Mouse (Mus musculus) left cerebral cortex, adult 2 months (tissue): ENCODE measurements around the gene Celf1. TPM values are rescaled to one million over a fixed set of nuclear protein-coding genes. Genes with fewer than 3 reads are reported as not detected.
A peak's percentile ranks its signal among the peaks of the same experiment; 100 is the strongest.
"Not testable (repeated sequence)": the region's sequence is repeated elsewhere in the genome, so short reads cannot be mapped to it uniquely, and the experiment has no call there.

Experiments used
- DNase-seq, 2 experiments: peaks; one replicate each; pipeline ENCODE4 v3.0.0; 2021 to 2022; ENCODE audit warnings: low spot score in 2 of 2, mixed read lengths in 1 of 2; ENCODE audit errors: extremely low spot score in 1 of 2
- H3K27ac ChIP-seq: fragments of 200-600 bp; 2 replicates; pipeline ENCODE4 v1.8.1; 2022
- H3K4me3 ChIP-seq: fragments of 200-600 bp; 2 replicates; pipeline ENCODE4 v1.8.1; 2022
- CTCF ChIP-seq: fragments of 200-600 bp; IDR thresholded peaks from 2 replicates; pipeline ENCODE4 v1.8.1; 2022; ENCODE audit warnings: antibody characterized with exemption, mild to moderate bottlenecking, moderate library complexity
- intact Hi-C: fragments of 180-260 bp; cut with DNase I; formaldehyde crosslinking; loops from one replicate; pipeline ENCODE4 v1.15.1; 2025
- total RNA-seq, 2 experiments: library from RNA; stranded (reverse); gene quantifications; 2 replicates each; pipeline ENCODE4 v1.2.3; 2021

Celf1 gene
- total RNA-seq, 2 experiments from 2014 or later, result 146 to 149 TPM

DNA sequence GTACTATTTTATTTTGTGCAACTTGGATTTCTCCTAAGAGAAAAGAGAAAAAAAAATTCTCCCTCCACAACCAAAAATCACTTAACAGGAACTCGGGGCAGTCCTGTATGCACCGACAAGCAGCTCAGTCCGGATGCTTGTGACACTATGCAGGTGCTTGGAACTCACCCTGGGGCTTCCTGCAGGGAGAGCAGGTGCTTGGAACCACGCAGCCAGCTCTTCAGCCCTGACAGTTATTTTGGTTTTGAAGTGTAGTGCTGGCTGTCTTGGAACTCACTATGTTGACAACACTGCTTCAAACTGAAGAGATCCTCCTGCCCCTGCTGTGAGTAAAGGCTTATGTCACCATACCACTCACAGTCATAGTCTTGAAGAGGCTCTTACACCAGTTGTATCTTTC, 37.1 kb downstream of the Celf1 start:
- intact Hi-C loops, result no loop called here
- no peak for DNase-seq
- TF ChIP-seq CTCF, result no peak
- H3K27ac ChIP-seq, result 0 out of 2 replicates have a peak overlapping the region, but pooled peaks have one; percentile 38
- no peak overlapping the region for H3K4me3 ChIP-seq

DNA sequence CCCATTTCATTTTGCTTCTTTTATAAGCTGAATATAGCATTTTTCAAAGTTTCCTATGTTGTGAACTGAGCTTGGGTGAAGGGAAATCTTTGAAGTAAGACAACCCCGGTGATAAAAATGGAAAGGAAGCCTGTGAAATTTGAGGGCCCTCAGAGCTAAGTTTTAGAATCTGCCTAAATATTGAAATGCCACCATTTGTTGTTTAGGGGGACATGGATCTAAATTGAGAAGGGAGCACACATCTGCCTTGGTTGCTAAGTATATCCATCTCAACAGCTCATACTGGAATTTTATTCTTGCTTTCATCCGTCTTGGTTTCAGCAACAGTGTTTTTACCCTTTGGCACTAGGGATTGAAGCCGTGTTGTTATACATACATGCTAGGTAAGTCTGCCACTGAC, 45.9 kb downstream of the Celf1 start:
- Histone ChIP-seq H3K4me3 (no peak overlapping the region), H3K27ac (peak overlapping the region; percentile 69)
- TF ChIP-seq CTCF, result no peak
- intact Hi-C loops, result no loop called here
- DNase-seq, result no peak

DNA sequence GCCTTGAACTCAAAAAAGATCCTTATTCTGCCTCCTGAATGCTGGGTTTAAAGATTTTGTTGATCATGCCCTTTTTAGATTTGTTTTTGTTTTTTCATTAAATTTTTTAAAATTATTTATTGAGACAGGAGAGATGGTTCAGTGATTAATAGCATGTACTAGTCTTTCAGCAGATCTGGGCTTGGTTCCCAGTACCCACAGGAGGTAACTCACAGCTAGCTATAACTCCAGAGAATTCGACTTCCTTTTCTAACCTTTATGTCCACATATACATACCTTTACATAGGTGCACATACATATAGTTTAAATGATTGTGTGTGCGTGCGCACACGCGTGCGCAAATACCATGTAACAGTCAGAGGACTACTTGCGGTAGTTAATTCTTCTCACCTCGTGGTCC, 68.4 kb downstream of the Celf1 start:
- DNase-seq, result no peak
- no peak for TF ChIP-seq CTCF
- intact Hi-C loops, result no loop called here
- H3K27ac ChIP-seq, result no peak overlapping the region
- no peak overlapping the region for H3K4me3 ChIP-seq

DNA sequence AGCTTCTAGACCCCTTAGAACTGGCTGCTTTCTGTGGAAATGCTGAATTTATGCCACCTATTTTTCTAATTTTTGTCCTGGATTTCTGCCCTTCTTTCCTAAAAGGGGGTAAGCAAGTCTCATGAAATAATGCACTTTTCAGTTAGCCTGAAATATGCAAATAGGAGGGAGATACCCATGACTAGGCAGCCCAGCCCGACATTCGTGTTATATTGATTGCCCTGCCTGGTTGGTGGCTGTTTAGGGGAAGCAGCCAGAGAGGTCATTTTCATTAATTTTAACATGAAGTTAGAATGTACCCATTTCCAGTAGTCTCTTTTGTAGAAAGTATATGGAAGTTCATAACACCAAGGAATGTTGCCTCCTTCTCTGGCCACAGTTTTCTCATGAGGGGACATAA, 73.7 kb downstream of the Celf1 start:
- H3K4me3 ChIP-seq, result no peak overlapping the region
- intact Hi-C loops, result no loop called here
- no peak for TF ChIP-seq CTCF
- DNase-seq, result no peak
- peak overlapping the region; percentile 52; the same call in 1 of the 2 replicates for H3K27ac ChIP-seq

DNA sequence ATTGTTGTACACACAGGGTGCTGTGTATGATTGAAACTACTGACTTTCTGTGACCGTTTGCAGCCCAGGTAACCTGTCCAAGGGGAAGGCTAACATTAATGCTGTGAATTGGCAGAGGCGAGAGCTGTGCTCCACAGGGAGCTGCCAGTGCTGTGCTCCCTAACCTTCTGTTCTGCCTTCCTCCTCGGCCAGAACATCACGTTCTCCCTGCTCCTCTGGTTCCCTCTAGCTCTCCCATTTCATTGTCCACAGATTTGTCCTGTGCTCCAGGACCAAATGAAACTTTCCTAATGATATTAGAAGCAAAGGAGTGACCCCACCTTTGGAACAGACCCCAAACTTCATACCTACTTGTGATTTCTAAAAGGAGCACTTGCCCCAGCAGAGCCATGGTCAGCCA, 75.2 kb downstream of the Celf1 start:
- intact Hi-C loops, result loop anchor here (5.0 kb wide), 1 partner anchor 73 kb away; the partner anchor contains the start of gene Celf1
- no peak for DNase-seq
- no peak overlapping the region for H3K4me3 ChIP-seq
- H3K27ac ChIP-seq, result peak overlapping the region; percentile 52
- no peak for TF ChIP-seq CTCF

DNA sequence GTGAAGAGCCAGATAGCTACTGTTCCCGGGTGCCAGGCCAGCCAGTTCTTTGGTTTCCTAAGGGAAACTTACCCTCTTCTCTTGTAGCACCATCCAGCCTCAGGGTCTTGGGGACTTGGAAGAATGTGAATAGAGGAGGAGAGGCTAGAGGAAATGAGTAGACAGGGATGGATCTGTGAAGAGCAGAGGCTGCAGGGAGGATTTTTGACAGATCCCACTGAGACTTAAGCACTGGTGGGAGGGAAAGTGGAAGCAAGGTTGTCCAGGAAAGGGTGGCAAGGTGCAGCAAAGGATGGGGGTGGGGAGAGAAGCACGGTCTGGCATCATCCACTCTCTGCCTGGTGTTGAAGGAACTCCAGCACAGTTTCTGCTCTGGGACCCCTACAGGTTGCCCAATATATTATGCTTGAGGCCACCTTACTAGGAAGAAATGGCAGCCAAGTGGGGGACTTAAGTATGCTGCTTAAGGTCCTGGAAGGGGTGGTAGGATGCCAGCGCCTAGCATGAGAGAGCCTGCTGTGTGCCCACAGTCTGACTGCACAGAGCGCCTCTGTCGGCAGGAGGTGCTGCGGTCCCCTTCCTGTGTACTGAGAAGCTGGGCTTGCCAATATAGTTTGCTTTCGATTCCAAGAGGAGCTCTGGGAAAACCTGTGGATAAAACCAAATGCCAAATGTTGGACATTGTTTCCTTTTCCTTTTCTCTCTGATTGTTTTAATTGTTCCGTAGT, 78.0 kb downstream of the Celf1 start:
- H3K27ac ChIP-seq, result peak overlapping the region; percentile 34; the same call in 1 of the 2 replicates
- peak; percentile 55 for TF ChIP-seq CTCF
- intact Hi-C loops, result loop anchor here (5.0 kb wide), 1 partner anchor 76 kb away; the partner anchor contains the start of gene Celf1
- no peak overlapping the region for H3K4me3 ChIP-seq
- no peak for DNase-seq

DNA sequence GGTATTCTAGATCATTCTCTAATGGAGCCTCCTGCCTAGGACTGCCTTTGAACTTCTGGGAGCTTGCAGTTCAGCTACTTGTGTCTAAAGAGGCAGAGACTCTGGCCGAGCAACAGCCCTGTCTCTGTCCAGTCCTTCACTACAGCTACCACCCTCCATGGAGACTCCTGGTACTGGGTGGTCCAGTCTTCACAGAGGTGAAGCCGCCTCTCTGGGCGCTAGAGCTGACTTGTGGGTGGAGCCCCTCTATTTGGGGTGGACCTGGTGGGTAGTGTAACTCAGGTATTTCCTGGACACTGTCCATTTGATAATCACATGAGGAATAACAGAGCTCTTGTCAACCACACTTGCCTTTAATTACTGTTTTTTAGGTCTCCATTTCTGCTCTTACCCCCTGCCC, 79.7 kb downstream of the Celf1 start:
- intact Hi-C loops, result loop anchor here (5.0 kb wide), 1 partner anchor 78 kb away; the partner anchor contains the start of gene Celf1
- DNase-seq, result no peak
- H3K4me3 ChIP-seq, result no peak overlapping the region
- H3K27ac ChIP-seq, result no peak overlapping the region
- no peak for TF ChIP-seq CTCF

DNA sequence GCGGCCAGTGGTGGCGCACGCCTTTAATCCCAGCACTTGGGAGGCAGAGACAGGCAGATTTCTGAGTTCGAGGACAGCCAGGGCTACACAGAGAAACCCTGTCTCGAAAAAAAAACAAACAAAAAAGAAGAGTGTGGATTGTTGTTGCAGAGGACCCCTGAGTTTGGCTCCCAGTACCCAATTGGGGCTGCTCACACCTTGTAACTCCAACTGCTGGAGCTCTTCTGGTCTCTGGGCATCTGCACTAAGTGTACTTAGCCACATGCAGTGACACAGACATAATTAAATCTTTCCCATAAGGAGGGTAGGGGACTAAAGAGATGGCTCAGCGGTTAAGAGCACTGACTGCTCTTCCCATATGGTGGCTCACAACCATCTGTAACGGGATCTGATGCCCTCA, 82.1 kb downstream of the Celf1 start:
- H3K27ac ChIP-seq, intact Hi-C loops, H3K4me3 ChIP-seq, DNase-seq: not testable (repeated sequence)

DNA sequence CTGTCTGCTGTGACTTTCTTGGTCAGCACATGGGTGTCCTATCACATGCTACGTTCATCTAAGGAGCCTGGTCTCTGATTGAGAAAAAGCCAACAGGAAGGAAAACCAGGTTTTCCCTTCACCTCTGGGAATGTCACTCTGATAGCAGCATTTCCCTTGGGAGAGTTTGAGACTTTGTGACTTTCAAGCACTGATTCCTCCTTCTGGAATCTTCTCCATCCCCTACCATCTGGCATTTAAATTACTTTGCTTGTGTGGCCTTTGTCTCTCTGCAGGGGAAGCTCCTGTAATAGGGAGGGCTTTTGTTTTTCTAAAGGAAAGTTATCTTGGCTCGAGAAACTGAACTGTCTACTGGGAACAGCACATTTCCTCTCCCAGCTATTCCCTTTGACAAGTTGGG, 82.9 kb downstream of the Celf1 start:
- Histone ChIP-seq H3K27ac (peak overlapping the region; percentile 37; the same call in 1 of the 2 replicates), H3K4me3 (no peak overlapping the region)
- intact Hi-C loops, result no loop called here
- no peak for DNase-seq
- TF ChIP-seq CTCF, result no peak

DNA sequence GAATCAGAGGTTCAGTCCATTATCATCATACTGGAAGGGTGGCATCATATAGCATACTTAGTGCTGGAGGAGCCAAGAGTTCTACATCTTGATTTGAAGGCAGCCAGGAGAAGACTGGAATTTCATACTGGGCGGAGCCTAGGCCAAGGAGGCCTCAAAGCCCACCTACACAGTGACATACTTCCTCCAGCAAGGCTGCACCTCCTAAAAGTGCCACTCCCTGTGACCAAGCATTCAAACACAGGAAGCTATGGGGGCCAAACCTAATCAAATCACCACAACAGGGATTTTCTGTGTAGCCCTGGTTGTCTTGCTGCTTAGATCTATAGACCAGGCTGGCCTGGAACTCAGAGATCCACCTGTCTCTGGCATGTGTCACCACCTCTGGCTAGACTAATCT, 83.8 kb downstream of the Celf1 start:
- no peak overlapping the region for H3K4me3 ChIP-seq
- no peak for TF ChIP-seq CTCF
- no peak for DNase-seq
- peak overlapping the region; percentile 82 for H3K27ac ChIP-seq
- intact Hi-C loops, result no loop called here

DNA sequence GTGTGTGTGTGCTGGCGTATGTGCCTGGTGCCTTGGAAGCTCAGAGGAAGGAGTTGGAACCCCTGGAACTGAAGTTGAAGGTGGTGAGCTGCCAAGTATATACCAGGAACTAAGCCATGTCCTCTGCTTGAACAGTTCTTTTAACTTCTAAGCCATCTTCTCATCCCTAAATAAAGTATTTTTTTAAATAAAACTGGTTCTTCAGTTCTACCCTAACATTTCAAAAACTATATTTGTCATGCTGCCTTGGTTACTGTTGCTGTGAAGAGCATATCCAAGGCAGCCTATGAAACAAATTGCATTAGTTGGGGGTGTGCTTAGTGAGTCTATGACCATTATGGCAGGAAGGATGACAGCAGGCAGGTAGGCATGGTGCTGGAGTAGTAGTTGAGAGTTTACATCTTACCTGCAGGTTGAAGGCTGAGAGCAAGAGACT, 84.9 kb downstream of the Celf1 start:
- Histone ChIP-seq H3K4me3 (no peak overlapping the region), H3K27ac (peak overlapping the region; percentile 90)
- TF ChIP-seq CTCF, result no peak
- intact Hi-C loops, result no loop called here
- DNase-seq, result no peak

DNA sequence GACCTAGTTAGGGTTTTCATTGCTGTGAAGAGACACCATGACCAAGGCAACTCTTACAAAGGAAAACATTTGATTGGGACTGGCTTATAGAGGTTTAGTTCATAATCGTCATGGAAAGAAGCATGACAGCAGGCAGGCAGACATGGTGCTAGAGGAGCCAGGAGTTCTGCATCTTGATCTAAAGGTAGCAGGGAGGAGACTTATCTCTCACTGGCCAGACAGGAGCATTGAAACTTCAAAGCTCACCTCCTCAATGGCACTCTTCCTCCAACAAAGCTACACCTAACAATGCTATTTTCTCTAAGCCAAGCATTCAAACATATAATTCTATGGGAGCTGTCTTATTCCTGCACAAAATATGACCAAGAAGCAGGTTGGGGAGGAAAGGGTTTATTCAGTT, 86.3 kb downstream of the Celf1 start:
- H3K4me3 ChIP-seq, result no peak overlapping the region
- no peak for TF ChIP-seq CTCF
- DNase-seq, result no peak
- peak overlapping the region; percentile 90 for H3K27ac ChIP-seq
- intact Hi-C loops, result no loop called here
